Mouse (Mus musculus) liver, adult 2 months (tissue): Measurements from ENCODE around the gene Olfr483. TPM values are rescaled to one million over a fixed set of nuclear protein-coding genes. Genes with fewer than 3 reads are reported as not detected.

ENCODE experiments used
- DNase-seq: peaks from one replicate; pipeline ENCODE4 v3.0.0-alpha.2; 2011; ENCODE audit warnings: low read depth, low spot score; ENCODE audit errors: extremely low read depth
- H3K27ac ChIP-seq: fragments of 200-500 bp; replicated peaks from 2 replicates; pipeline ENCODE4 v1.5.1; 2012; ENCODE audit warnings: low read depth, mild to moderate bottlenecking, control low read depth, inconsistent platforms, low read length; ENCODE audit not compliant: insufficient read depth
- H3K27me3 ChIP-seq: fragments of 200-500 bp; 2 replicates; pipeline ENCODE4 v1.6.1; 2012; ENCODE audit warnings: mild to moderate bottlenecking, moderate library complexity, low read length, inconsistent platforms; ENCODE audit not compliant: control insufficient read depth, insufficient read depth
- H3K36me3 ChIP-seq: fragments of 200-500 bp; 2 replicates; pipeline ENCODE4 v1.6.1; 2012; ENCODE audit warnings: low read length, inconsistent platforms; ENCODE audit not compliant: control insufficient read depth, insufficient read depth
- H3K4me1 ChIP-seq: fragments of 200-500 bp; 2 replicates; pipeline ENCODE4 v1.6.1; 2011; ENCODE audit warnings: low read length; ENCODE audit not compliant: control insufficient read depth, insufficient read depth
- H3K4me3 ChIP-seq: fragments of 200-500 bp; 2 replicates; pipeline ENCODE4 v1.5.1; 2011; ENCODE audit warnings: low read depth, mild to moderate bottlenecking, control low read depth, low read length, moderate library complexity; ENCODE audit not compliant: insufficient read depth
- H3K79me2 ChIP-seq: fragments of 200-500 bp; 2 replicates; pipeline ENCODE4 v1.6.1; 2012; ENCODE audit warnings: inconsistent platforms, mild to moderate bottlenecking, low read length, moderate library complexity; ENCODE audit not compliant: control insufficient read depth, insufficient read depth
- H3K9ac ChIP-seq: fragments of 200-500 bp; 2 replicates; pipeline ENCODE4 v1.6.1; 2012; ENCODE audit warnings: low read depth, mild to moderate bottlenecking, control low read depth, inconsistent platforms, low read length
- CTCF ChIP-seq: fragments of 200-500 bp; IDR thresholded peaks from 2 replicates; pipeline ENCODE4 v1.5.1; 2011; ENCODE audit warnings: low read depth, low read length, control low read depth
- POLR2A ChIP-seq: fragments of 200-500 bp; IDR thresholded peaks from 2 replicates; pipeline ENCODE4 v1.6.1; 2011; ENCODE audit warnings: low read length, control low read depth; ENCODE audit not compliant: insufficient read depth; ENCODE audit errors: extremely low read depth
- WGBS: fragments of 180-500 bp; shearing (Covaris S2); methylation state at CpG from one replicate; pipeline ENCODE4 v1.1.7; 2018; 5-methylcytosine and 5-hydroxymethylcytosine counted together
- polyA plus RNA-seq: library from polyadenylated mRNA; depleted of rRNA; stranded (reverse); fragments of >200 nt; gene quantifications from 2 replicates; pipeline ENCODE4 v1.2.3, GENCODE M21; 2012; rRNA removed
- total RNA-seq: library from RNA; depleted of rRNA; stranded (reverse); fragments of >200 nt; gene quantifications from 2 replicates; pipeline ENCODE4 v1.2.3, GENCODE M21; 2014; rRNA removed

Olfr483 gene
- not detected in 2 replicates for total RNA-seq
- not detected in 2 replicates for polyA plus RNA-seq

- TF ChIP-seq CTCF (no peak), POLR2A (no peak)
- Histone ChIP-seq H3K27me3 (no peaks in the 10 kb centered on the region), H3K4me1 (no peaks in the 10 kb centered on the region), H3K36me3 (no peaks in the 10 kb centered on the region), H3K79me2 (no peaks in the 10 kb centered on the region), H3K9ac (no peak within 1 kb of the TSS), H3K27ac (no peak within 1 kb of the TSS), H3K4me3 (no peak within 1 kb of the TSS)
- DNase-seq, result no peak
- WGBS, result 75% methylated on average over 1 of the region's 1 CpGs
Observed at GRCm38 (mm10) chr7:108100549-108100948, at the start of gene Olfr483. Gene Olfr483, plus strand, starts transcription at chr7:108100849.

- no peak within 1 kb of the TSS for H3K9ac ChIP-seq
- no peaks in the 10 kb centered on the region for H3K4me1 ChIP-seq
- H3K27me3 ChIP-seq, result no peaks in the 10 kb centered on the region
- WGBS, result 68% methylated on average over 1 of the region's 1 CpGs
- TF ChIP-seq CTCF (no peak), POLR2A (no peak)
- no peaks in the 10 kb centered on the region for H3K79me2 ChIP-seq
- H3K27ac ChIP-seq, result no peak within 1 kb of the TSS
- DNase-seq, result no peak
- H3K4me3 ChIP-seq, result no peak within 1 kb of the TSS
- H3K36me3 ChIP-seq, result no peaks in the 10 kb centered on the region
Observed at GRCm38 (mm10) chr7:108067246-108067645, 33.4 kb upstream of the Olfr483 start, which contains the start of gene Olfr480. Gene Olfr480, minus strand, starts transcription at chr7:108067346.

- Histone ChIP-seq H3K36me3 (no peaks in the 10 kb centered on the region), H3K9ac (no peak within 1 kb of the TSS), H3K79me2 (no peaks in the 10 kb centered on the region), H3K4me1 (no peaks in the 10 kb centered on the region), H3K27me3 (no peaks in the 10 kb centered on the region), H3K4me3 (no peak within 1 kb of the TSS), H3K27ac (no peak within 1 kb of the TSS)
- no peak for DNase-seq
- TF ChIP-seq CTCF (no peak), POLR2A (no peak)
Observed at GRCm38 (mm10) chr7:108079555-108079954, 21.1 kb upstream of the Olfr483 start, which contains the start of gene Olfr481. Gene Olfr481, plus strand, starts transcription at chr7:108079855.

GRCm38 (mm10) chr7:108097486-108097885 lies 3.2 kb upstream of the Olfr483 start, which contains the start of gene Olfr482:
Gene Olfr482, minus strand, starts transcription at chr7:108097586.
- WGBS, result 78% methylated on average over 1 of the region's 1 CpGs
- no peaks in the 10 kb centered on the region for H3K27me3 ChIP-seq
- TF ChIP-seq CTCF (no peak), POLR2A (no peak)
- no peak within 1 kb of the TSS for H3K4me3 ChIP-seq
- no peak for DNase-seq
- H3K36me3 ChIP-seq, result no peaks in the 10 kb centered on the region
- H3K79me2 ChIP-seq, result no peaks in the 10 kb centered on the region
- H3K27ac ChIP-seq, result no peak within 1 kb of the TSS
- no peaks in the 10 kb centered on the region for H3K4me1 ChIP-seq
- no peak within 1 kb of the TSS for H3K9ac ChIP-seq

- no peaks in the 10 kb centered on the region for H3K36me3 ChIP-seq
- H3K27me3 ChIP-seq, result no peaks in the 10 kb centered on the region
- no peak for DNase-seq
- H3K9ac ChIP-seq, result no peak overlapping the region
- no peak for TF ChIP-seq CTCF
- no peaks in the 10 kb centered on the region for H3K4me1 ChIP-seq
- H3K27ac ChIP-seq, result no peak overlapping the region
- H3K4me3 ChIP-seq, result no peak overlapping the region
- no peaks in the 10 kb centered on the region for H3K79me2 ChIP-seq
- 23% methylated on average over 1 of the region's 1 CpGs for WGBS
Observed at GRCm38 (mm10) chr7:108120681-108121080, 20.0 kb downstream of the Olfr483 start.

- H3K27me3 ChIP-seq, result no peaks in the 10 kb centered on the region
- H3K4me1 ChIP-seq, result no peaks in the 10 kb centered on the region
- TF ChIP-seq CTCF, result no peak
- no peaks in the 10 kb centered on the region for H3K79me2 ChIP-seq
- no peak for DNase-seq
- no peaks in the 10 kb centered on the region for H3K36me3 ChIP-seq
- no peak overlapping the region for H3K27ac ChIP-seq
- H3K4me3 ChIP-seq, result no peak overlapping the region
- WGBS, result 53% methylated on average over 1 of the region's 1 CpGs
- H3K9ac ChIP-seq, result no peak overlapping the region
Observed at GRCm38 (mm10) chr7:108121416-108121815, 20.8 kb downstream of the Olfr483 start.
